Mouse (Mus musculus) CH12.LX (cell line): ENCODE data around the gene Ddx39.

Experiments used
- CTCF ChIP-seq, 2 experiments: IDR thresholded peaks in 1 of 2; conservative IDR thresholded peaks in 1 of 2; 2 replicates each; pipeline ENCODE4 v1.5.1; 2011 to 2012; ENCODE audit warnings: low read depth in 2 of 2, low read length in 2 of 2, improper control_type of control experiment in 1 of 2, inconsistent platforms in 1 of 2, mild to moderate bottlenecking in 1 of 2, moderate library complexity in 1 of 2
- MEF2A ChIP-seq: IDR thresholded peaks from 2 replicates; pipeline ENCODE4 v1.6.1; 2014; ENCODE audit warnings: low read depth, mild to moderate bottlenecking, inconsistent platforms, low read length, improper control_type of control experiment, borderline replicate concordance
- POLR2A ChIP-seq: IDR thresholded peaks from 2 replicates; pipeline ENCODE4 v1.6.1; 2011; ENCODE audit warnings: low read depth, mild to moderate bottlenecking, improper control_type of control experiment, low read length
- RAD21 ChIP-seq: IDR thresholded peaks from 2 replicates; pipeline ENCODE4 v1.6.1; 2011; ENCODE audit warnings: low read depth, mild to moderate bottlenecking, low read length, improper control_type of control experiment, moderate library complexity

DNA sequence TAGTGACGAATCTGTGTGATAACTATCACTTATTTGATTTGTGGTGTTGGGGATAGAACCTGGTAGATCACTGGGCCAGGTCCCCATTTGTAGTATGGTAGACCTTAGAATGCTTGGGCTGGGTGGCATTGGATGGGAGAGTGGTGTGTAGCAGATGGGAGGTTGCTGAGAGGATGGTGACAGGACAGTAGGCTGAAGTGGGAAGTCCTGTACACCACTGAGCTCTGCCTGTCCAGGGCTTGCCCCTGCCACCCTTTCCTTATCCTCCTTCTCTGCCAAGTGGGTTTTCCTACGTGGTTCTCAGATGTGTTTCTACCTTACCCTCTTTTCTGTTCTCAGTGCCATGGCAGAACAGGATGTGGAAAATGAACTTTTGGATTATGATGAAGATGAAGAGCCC lies 4.1 kb downstream of the Ddx39 start:
- TF ChIP-seq MEF2A (no peak), CTCF (conservative IDR thresholded peaks at IDR 0.05 in 1 of 2, IDR thresholded peaks at IDR 0.05 in 1 of 2; ENCODE audit: low read depth in 2 of 2, low read length in 2 of 2) (no peak), POLR2A (no peak), RAD21 (no peak)
